Mouse (Mus musculus) heart, adult 2 months (tissue): ENCODE measurements around the gene Pacsin3.

Experiments used
- CTCF ChIP-seq: fragments of 200-600 bp; IDR thresholded peaks from 2 replicates; pipeline ENCODE4 v1.8.1; 2022; ENCODE audit warnings: antibody characterized with exemption, mild to moderate bottlenecking, moderate library complexity
- EP300 ChIP-seq: fragments of 200-500 bp; IDR thresholded peaks from 2 replicates; pipeline ENCODE4 v1.6.1; 2011; ENCODE audit warnings: low read depth, low read length, control low read depth; ENCODE audit not compliant: insufficient read depth
- POLR2A ChIP-seq: fragments of 200-500 bp; IDR thresholded peaks from 2 replicates; pipeline ENCODE4 v1.6.1; 2011; ENCODE audit warnings: mild to moderate bottlenecking, low read depth, low read length, control low read depth; ENCODE audit not compliant: insufficient read depth

GRCm38 (mm10) chr2:91309546-91309945, 53.8 kb downstream of the Pacsin3 start:
- TF ChIP-seq CTCF, result no peak
- no peak for TF ChIP-seq EP300
- TF ChIP-seq POLR2A, result no peak
